Mouse (Mus musculus) heart, postnatal 25 days (tissue): ENCODE measurements around the gene Gm1673. TPM values are rescaled to one million over a fixed set of nuclear protein-coding genes. Genes with fewer than 3 reads are reported as not detected.

Experiments used
- DNase-seq: peaks from one replicate; pipeline ENCODE4 v3.0.0; 2022; ENCODE audit warnings: low spot score
- intact Hi-C: fragments of 180-260 bp; cut with DNase I; formaldehyde crosslinking; loops from one replicate; pipeline ENCODE4 v1.15.1; 2025
- total RNA-seq, 2 experiments: library from RNA; stranded (reverse); gene quantifications; 2 replicates each; pipeline ENCODE4 v1.2.3; 2021

The Gm1673 gene
- total RNA-seq, 2 experiments from 2014 or later, result 2.8 to 3.1 TPM

GRCm38 (mm10) chr5:33996694-33997045 is 13.4 kb downstream of the Gm1673 start:
- intact Hi-C loops, result no loop called here
- DNase-seq, result no peak

GRCm38 (mm10) chr5:33997051-33997741 is 14.0 kb downstream of the Gm1673 start:
- no peak for DNase-seq
- intact Hi-C loops, result no loop called here

GRCm38 (mm10) chr5:33997829-33998504 is 14.7 kb downstream of the Gm1673 start:
- no peak for DNase-seq
- intact Hi-C loops, result no loop called here

GRCm38 (mm10) chr5:33998505-33998877 is 15.3 kb downstream of the Gm1673 start:
- no peak for DNase-seq
- intact Hi-C loops, result no loop called here

GRCm38 (mm10) chr5:33999466-34000090 is 16.3 kb downstream of the Gm1673 start:
- no peak for DNase-seq
- intact Hi-C loops, result no loop called here

- no peak for DNase-seq
- intact Hi-C loops, result no loop called here
Observed at GRCm38 (mm10) chr5:34000809-34001208, 17.6 kb downstream of the Gm1673 start.

- intact Hi-C loops, result no loop called here
- DNase-seq, result no peak
Observed at GRCm38 (mm10) chr5:34001401-34001800, 18.2 kb downstream of the Gm1673 start.

GRCm38 (mm10) chr5:34002636-34003035 is 19.4 kb downstream of the Gm1673 start:
- no peak for DNase-seq
- intact Hi-C loops, result no loop called here

GRCm38 (mm10) chr5:34004618-34005017 is 21.4 kb downstream of the Gm1673 start:
- intact Hi-C loops, result no loop called here
- DNase-seq, result no peak

GRCm38 (mm10) chr5:34006832-34007231 is 23.6 kb downstream of the Gm1673 start:
- DNase-seq, result no peak
- intact Hi-C loops, result no loop called here

GRCm38 (mm10) chr5:34007392-34007941 is 24.2 kb downstream of the Gm1673 start:
- intact Hi-C loops, result no loop called here

GRCm38 (mm10) chr5:34014652-34015051 is 31.4 kb downstream of the Gm1673 start:
- intact Hi-C loops, result no loop called here

More at GRCm38 (mm10) chr5:34007392-34007941, 24.2 kb downstream of the Gm1673 start:
- DNase-seq, result no peak

GRCm38 (mm10) chr5:34018968-34019367 is 35.7 kb downstream of the Gm1673 start:
- intact Hi-C loops, result no loop called here

More at GRCm38 (mm10) chr5:34014652-34015051, 31.4 kb downstream of the Gm1673 start:
- DNase-seq, result no peak

GRCm38 (mm10) chr5:34030101-34030500 is 46.9 kb downstream of the Gm1673 start:
- DNase-seq, result no peak
- intact Hi-C loops, result no loop called here

More at GRCm38 (mm10) chr5:34018968-34019367, 35.7 kb downstream of the Gm1673 start:
- no peak for DNase-seq

- intact Hi-C loops, result no loop called here
- no peak for DNase-seq
Observed at GRCm38 (mm10) chr5:34031022-34031421, 47.8 kb downstream of the Gm1673 start.

GRCm38 (mm10) chr5:34032520-34032919 is 49.3 kb downstream of the Gm1673 start:
- DNase-seq, result no peak
- intact Hi-C loops, result no loop called here

Other genes starting within 250 kb of the Gm1673 start
- gene Letm1, start 200.6 kb upstream of the Gm1673 start, total RNA-seq, result 100 to 1,000 TPM; 152 to 161 TPM
- 10 to 100 TPM; 25.9 to 28.4 TPM for gene Nsd2, start 162.7 kb upstream of the Gm1673 start, total RNA-seq
- 10 to 100 TPM; 10.1 to 10.2 TPM for gene Nelfa, start 47.0 kb upstream of the Gm1673 start, total RNA-seq
- 1 to 10 TPM; 1.1 TPM for gene Nat8l, start 12.6 kb downstream of the Gm1673 start, total RNA-seq
- gene Poln, start 186.0 kb downstream of the Gm1673 start, total RNA-seq, result 1 to 10 TPM; 3.3 to 3.4 TPM
- 1 to 10 TPM; 3.4 to 3.9 TPM for gene Haus3, start 186.1 kb downstream of the Gm1673 start, total RNA-seq
- 10 to 100 TPM; 72.6 to 89.1 TPM for gene Mxd4, start 204.3 kb downstream of the Gm1673 start, total RNA-seq